Mouse (Mus musculus): Measurements from ENCODE around the gene 1700069L16Rik.

The 1700069L16Rik gene

GRCm38 (mm10) chr5:113690069-113690548 lies 34.5 kb downstream of the 1700069L16Rik start:
- DNase-seq (ENCODE audit: low read depth, low spot score), result no peak

- no peak for DNase-seq (ENCODE audit: low read depth, low spot score)
Measured at GRCm38 (mm10) chr5:113687514-113687913, 37.1 kb downstream of the 1700069L16Rik start.

GRCm38 (mm10) chr5:113685471-113685870 lies 39.1 kb downstream of the 1700069L16Rik start:
- DNase-seq (ENCODE audit: low read depth, low spot score), result no peak

GRCm38 (mm10) chr5:113683246-113683645 lies 41.3 kb downstream of the 1700069L16Rik start:
- no peak for DNase-seq (ENCODE audit: low read depth, low spot score)

- DNase-seq (ENCODE audit: low read depth, low spot score), result no peak
Measured at GRCm38 (mm10) chr5:113682472-113682871, 42.1 kb downstream of the 1700069L16Rik start.

GRCm38 (mm10) chr5:113681219-113681618 lies 43.4 kb downstream of the 1700069L16Rik start:
- no peak for DNase-seq (ENCODE audit: low read depth, low spot score)

- DNase-seq (ENCODE audit: low read depth, low spot score), result no peak
Measured at GRCm38 (mm10) chr5:113679509-113679908, 45.1 kb downstream of the 1700069L16Rik start.

GRCm38 (mm10) chr5:113678743-113679452 lies 45.7 kb downstream of the 1700069L16Rik start:
- DNase-seq (ENCODE audit: low read depth, low spot score), result no peak

- DNase-seq (ENCODE audit: low read depth, low spot score), result no peak
Measured at GRCm38 (mm10) chr5:113677541-113677940, 47.0 kb downstream of the 1700069L16Rik start.

- DNase-seq (ENCODE audit: low read depth, low spot score), result no peak
Measured at GRCm38 (mm10) chr5:113674851-113675250, 49.7 kb downstream of the 1700069L16Rik start.

GRCm38 (mm10) chr5:113672456-113672855 lies 52.1 kb downstream of the 1700069L16Rik start:
- DNase-seq (ENCODE audit: low read depth, low spot score), result peak; percentile 21

GRCm38 (mm10) chr5:113670597-113670996 lies 54.0 kb downstream of the 1700069L16Rik start:
- DNase-seq (ENCODE audit: low read depth, low spot score), result peak; percentile 53

- DNase-seq (ENCODE audit: low read depth, low spot score), result no peak
Measured at GRCm38 (mm10) chr5:113670110-113670509, 54.5 kb downstream of the 1700069L16Rik start.

GRCm38 (mm10) chr5:113664629-113665195 lies 59.9 kb downstream of the 1700069L16Rik start:
- no peak for DNase-seq (ENCODE audit: low read depth, low spot score)

- DNase-seq (ENCODE audit: low read depth, low spot score), result no peak
Measured at GRCm38 (mm10) chr5:113664127-113664526, 60.4 kb downstream of the 1700069L16Rik start.

- DNase-seq (ENCODE audit: low read depth, low spot score), result no peak
Measured at GRCm38 (mm10) chr5:113660872-113661271, 63.7 kb downstream of the 1700069L16Rik start.

GRCm38 (mm10) chr5:113654821-113655220 lies 69.8 kb downstream of the 1700069L16Rik start:
- DNase-seq (ENCODE audit: low read depth, low spot score), result no peak

GRCm38 (mm10) chr5:113654206-113654605 lies 70.4 kb downstream of the 1700069L16Rik start:
- no peak for DNase-seq (ENCODE audit: low read depth, low spot score)

GRCm38 (mm10) chr5:113652215-113652614 lies 72.4 kb downstream of the 1700069L16Rik start:
- no peak for DNase-seq (ENCODE audit: low read depth, low spot score)

GRCm38 (mm10) chr5:113650035-113650865 lies 74.3 kb downstream of the 1700069L16Rik start, which contains the start of gene Cmklr1:
Cmklr1 (minus strand) TSS chr5:113650426.
- no peak for DNase-seq (ENCODE audit: low read depth, low spot score)

- no peak for DNase-seq (ENCODE audit: low read depth, low spot score)
Measured at GRCm38 (mm10) chr5:113648647-113649211, 75.8 kb downstream of the 1700069L16Rik start.

GRCm38 (mm10) chr5:113647141-113647540 lies 77.4 kb downstream of the 1700069L16Rik start:
- DNase-seq (ENCODE audit: low read depth, low spot score), result no peak

Measured in CD4-positive, CD25-positive, alpha-beta regulatory T cell, adult 2 months (primary cell).